Mouse (Mus musculus): ENCODE data around the gene Rpl36-ps4. TPM values are rescaled to one million over a fixed set of nuclear protein-coding genes. Genes with fewer than 3 reads are reported as not detected.
"Not testable (repeated sequence)": the region's sequence is repeated elsewhere in the genome, so short reads cannot be mapped to it uniquely, and the experiment has no call there.

Gene Rpl36-ps4
- polyA plus RNA-seq, 1 experiment from 2014 or later = not detected

DNA sequence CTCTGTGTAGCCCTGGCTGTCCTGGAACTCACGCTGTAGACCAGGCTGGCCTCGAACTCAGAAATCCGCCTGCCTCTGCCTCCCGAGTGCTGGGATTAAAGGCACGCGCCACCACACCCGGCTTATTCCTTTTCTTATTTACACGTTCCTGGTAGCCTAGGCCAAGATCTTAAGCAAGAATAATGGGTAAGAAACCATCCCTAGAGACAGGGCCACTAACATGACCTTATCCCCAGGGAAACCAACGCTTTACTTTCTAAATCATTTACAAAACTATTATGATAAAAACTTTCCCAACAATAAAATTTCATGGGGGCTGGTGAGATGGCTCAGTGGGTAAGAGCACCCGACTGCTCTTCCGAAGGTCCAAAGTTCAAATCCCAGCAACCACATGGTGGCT, 38.6 kb downstream of the Rpl36-ps4 start:
- H3K4me2 ChIP-seq; H3K4me3 ChIP-seq (ENCODE audit: low read depth, low read length); H3K27ac ChIP-seq (ENCODE audit: low read depth, low read length); H3K9ac ChIP-seq (ENCODE audit: low read depth, low read length); H3K27me3 ChIP-seq (ENCODE audit: control insufficient read depth, insufficient read depth, low read length); H3K4me1 ChIP-seq (ENCODE audit: control insufficient read depth, insufficient read depth, low read length); H3K36me3 ChIP-seq (ENCODE audit: control insufficient read depth, insufficient read depth, low read length); ATAC-seq (replicated peaks; ENCODE audit: insufficient number of reproducible peaks, low FRiP score, low TSS enrichment); H3K9me3 ChIP-seq (replicated peaks; ENCODE audit: control insufficient read depth, low read length): not testable (repeated sequence)
- 89% methylated on average over 11 of the region's 11 CpGs for WGBS (ENCODE audit: insufficient replicate concordance)

DNA sequence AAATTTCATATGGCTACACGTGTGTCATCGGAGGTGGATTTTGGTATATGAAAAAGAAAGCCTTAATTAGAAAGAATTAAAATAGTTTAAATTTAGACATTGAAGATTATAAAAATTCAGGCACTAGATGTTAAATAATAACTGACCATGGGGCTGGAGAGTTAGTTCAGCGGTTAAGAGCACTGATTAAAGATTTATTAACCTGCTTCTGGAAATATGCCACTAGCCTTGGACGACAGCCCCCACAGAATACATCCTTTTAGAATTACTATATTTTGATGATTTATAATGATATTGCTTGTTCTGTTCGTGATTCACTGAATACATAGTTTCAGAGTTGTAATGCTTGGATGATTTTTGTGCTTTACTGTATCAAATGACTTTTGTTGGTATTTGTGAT, 39.2 kb downstream of the Rpl36-ps4 start:
- not testable (repeated sequence) for ATAC-seq (replicated peaks; ENCODE audit: insufficient number of reproducible peaks, low FRiP score, low TSS enrichment); H3K36me3 ChIP-seq (ENCODE audit: control insufficient read depth, insufficient read depth, low read length); H3K27me3 ChIP-seq (ENCODE audit: control insufficient read depth, insufficient read depth, low read length); H3K9ac ChIP-seq (ENCODE audit: low read depth, low read length); H3K4me2 ChIP-seq; H3K9me3 ChIP-seq (replicated peaks; ENCODE audit: control insufficient read depth, low read length); H3K4me3 ChIP-seq (ENCODE audit: low read depth, low read length); H3K27ac ChIP-seq (ENCODE audit: low read depth, low read length); H3K4me1 ChIP-seq (ENCODE audit: control insufficient read depth, insufficient read depth, low read length)
- WGBS (ENCODE audit: insufficient replicate concordance) = 87% methylated on average over 5 of the region's 5 CpGs

DNA sequence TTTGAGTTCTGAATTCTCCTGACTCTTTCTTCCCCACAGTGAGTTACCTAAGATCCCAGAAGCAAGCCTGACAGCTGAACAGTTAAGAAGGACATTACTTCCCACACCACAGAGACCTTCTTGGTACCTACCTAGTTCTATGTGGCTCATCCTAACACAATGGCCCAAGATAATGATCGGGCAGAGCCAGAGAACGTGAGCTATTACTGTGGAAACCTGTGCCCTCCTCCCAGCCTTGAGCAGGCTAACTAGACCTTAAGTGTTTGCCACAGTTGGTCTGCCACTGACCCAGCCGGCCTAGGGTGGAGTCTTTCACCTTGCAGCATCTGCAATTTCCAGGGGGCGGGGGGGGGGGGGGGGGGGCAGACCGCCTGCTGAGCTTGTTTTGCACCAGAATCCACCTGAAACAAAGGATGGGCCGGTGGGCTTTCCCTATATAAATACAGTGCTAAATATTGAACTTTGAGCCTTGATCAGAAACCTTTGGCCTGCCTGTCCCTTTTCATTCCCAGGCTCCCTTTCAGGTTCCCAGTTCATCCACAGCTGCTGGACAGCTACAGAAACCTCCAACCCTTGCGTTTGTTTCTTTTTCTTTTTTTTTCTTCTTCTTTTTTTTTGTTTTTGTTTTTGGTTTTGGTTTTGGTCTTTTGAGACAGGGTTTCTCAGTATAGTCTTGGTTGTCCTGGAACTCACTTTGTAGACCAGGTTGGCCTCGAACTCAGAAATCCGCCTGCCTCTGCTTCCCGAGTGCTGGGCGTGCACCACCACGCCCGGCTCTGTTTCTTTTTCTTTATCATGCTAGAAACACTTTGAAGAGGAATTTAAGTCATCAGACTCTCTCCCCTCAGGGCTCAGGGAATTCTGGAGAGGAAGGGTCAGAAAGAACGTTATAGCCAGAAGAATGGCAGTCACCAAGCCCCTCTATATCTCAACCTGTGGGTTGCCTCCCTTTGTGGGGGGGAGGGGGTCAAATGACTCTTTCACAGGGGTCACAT, 42.6 kb downstream of the Rpl36-ps4 start:
- WGBS (ENCODE audit: insufficient replicate concordance) = 85% methylated on average over 13 of the region's 14 CpGs
- Histone ChIP-seq H3K36me3 (ENCODE audit: control insufficient read depth, insufficient read depth, low read length) (no peaks in the 10 kb centered on the region), H3K27ac (ENCODE audit: low read depth, low read length) (no peak overlapping the region), H3K9ac (ENCODE audit: low read depth, low read length) (no peak overlapping the region), H3K4me1 (ENCODE audit: control insufficient read depth, insufficient read depth, low read length) (no peaks in the 10 kb centered on the region), H3K9me3 (replicated peaks; ENCODE audit: control insufficient read depth, low read length) (no peaks in the 10 kb centered on the region), H3K4me3 (ENCODE audit: low read depth, low read length) (no peak overlapping the region), H3K4me2 (no peak overlapping the region), H3K27me3 (ENCODE audit: control insufficient read depth, insufficient read depth, low read length) (no peaks in the 10 kb centered on the region)
- no peak for ATAC-seq (replicated peaks; ENCODE audit: insufficient number of reproducible peaks, low FRiP score, low TSS enrichment)

DNA sequence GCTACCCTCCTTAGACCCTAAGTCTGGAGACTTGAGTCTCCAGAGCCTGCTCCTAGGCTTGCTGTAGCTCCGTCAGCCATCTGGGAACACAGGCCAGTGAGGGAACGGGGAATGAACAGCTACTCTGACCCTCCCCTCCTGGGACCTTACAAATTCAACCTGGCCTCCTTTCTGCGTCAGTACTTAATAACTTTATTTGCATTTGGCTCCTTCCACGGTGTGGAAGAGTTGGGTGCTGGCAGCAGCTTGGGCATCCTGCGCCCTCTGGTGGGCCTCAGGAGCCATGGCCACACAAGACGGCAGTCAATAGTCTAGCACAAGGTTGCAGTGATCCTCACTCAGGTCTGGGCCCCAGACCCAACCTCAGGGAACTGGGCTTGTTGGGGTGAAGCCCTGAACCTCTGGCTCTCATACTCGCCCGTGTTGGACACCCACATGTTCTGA, 47.7 kb downstream of the Rpl36-ps4 start:
- H3K4me2 ChIP-seq; H3K4me1 ChIP-seq (ENCODE audit: control insufficient read depth, insufficient read depth, low read length); H3K27ac ChIP-seq (ENCODE audit: low read depth, low read length); H3K9me3 ChIP-seq (replicated peaks; ENCODE audit: control insufficient read depth, low read length); H3K4me3 ChIP-seq (ENCODE audit: low read depth, low read length); H3K9ac ChIP-seq (ENCODE audit: low read depth, low read length); H3K36me3 ChIP-seq (ENCODE audit: control insufficient read depth, insufficient read depth, low read length); H3K27me3 ChIP-seq (ENCODE audit: control insufficient read depth, insufficient read depth, low read length): not testable (repeated sequence)
- 38% methylated on average over 6 of the region's 8 CpGs for WGBS (ENCODE audit: insufficient replicate concordance)
- ATAC-seq (replicated peaks; ENCODE audit: insufficient number of reproducible peaks, low FRiP score, low TSS enrichment) = peak; percentile 63; the same call in 1 of the 2 replicates

Other genes starting within 250 kb of the Rpl36-ps4 start
- gene Msh2, start 248.6 kb upstream of the Rpl36-ps4 start, polyA plus RNA-seq (2014; fragmentation: Nextera tagmentation; extraction: Ambion mirVana) = 35.7 and 43.0 TPM in 2 replicates
- gene Kcnk12, start 123.0 kb upstream of the Rpl36-ps4 start, polyA plus RNA-seq (2014; fragmentation: Nextera tagmentation; extraction: Ambion mirVana) = 0.23 and 0.51 TPM in 2 replicates
- gene Msh6, start 54.1 kb downstream of the Rpl36-ps4 start, polyA plus RNA-seq (2014; fragmentation: Nextera tagmentation; extraction: Ambion mirVana) = 39.2 and 47.1 TPM in 2 replicates
- gene Fbxo11, start 144.3 kb downstream of the Rpl36-ps4 start, polyA plus RNA-seq (2014; fragmentation: Nextera tagmentation; extraction: Ambion mirVana) = 17.3 and 17.7 TPM in 2 replicates